Mouse (Mus musculus) embryonic fibroblast, embryonic 13.5 days (primary cell): ENCODE measurements around the gene Zbtb49.

ENCODE experiments used
- CTCF ChIP-seq: IDR thresholded peaks from 2 replicates; pipeline ENCODE4 v1.5.1; 2011; ENCODE audit warnings: mild to moderate bottlenecking, control low read depth, low read length, moderate library complexity, borderline replicate concordance; ENCODE audit not compliant: insufficient read depth
- POLR2A ChIP-seq: IDR thresholded peaks from 2 replicates; pipeline ENCODE4 v1.6.1; 2011; ENCODE audit warnings: low read depth, mild to moderate bottlenecking, control low read depth, low read length, moderate library complexity

- no peak for TF ChIP-seq POLR2A
- no peak for TF ChIP-seq CTCF
Measured at GRCm38 (mm10) chr5:38213009-38213408, 7.2 kb downstream of the Zbtb49 start.
